Comparison of ENCODE assay signal across 24 mouse cellular contexts in the genomic region with DNA sequence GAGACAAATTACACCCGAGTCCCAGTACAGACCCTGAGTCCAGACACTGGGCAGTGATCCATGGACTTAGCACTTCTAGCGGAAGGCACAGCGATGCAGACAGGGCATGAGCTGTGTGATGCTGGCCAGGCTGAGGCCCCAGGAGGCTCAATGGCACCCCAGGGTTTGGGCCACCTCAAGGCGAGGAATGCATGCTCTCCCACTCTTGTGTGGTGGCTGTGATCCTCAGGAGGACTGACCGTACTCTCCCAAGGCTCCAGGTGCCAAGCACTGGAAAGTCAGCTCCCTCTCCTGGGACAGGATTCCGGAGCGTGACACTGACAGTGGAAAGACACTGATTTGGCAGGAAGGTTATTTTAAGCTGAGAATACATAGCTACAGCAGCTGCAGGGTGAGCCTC.
"Had no signal": no experiment of that assay in that cellular context is flagged by ENCODE, and none has a peak within 500 bp of the region (broad histone marks: within the 10 kb centered on the region; RNA-seq: fewer than 3 reads in every experiment).

No protein-coding gene starts in this region.

- H3K27ac ChIP-seq: gastrocnemius, adult 2 months; heart, adult 2 months; heart, embryonic 13.5 days; heart, embryonic 15.5 days; hindbrain, embryonic 14.5 days; intestine, embryonic 15.5 days; kidney, embryonic 15.5 days; layer of hippocampus, adult 2 months; left cerebral cortex, adult 2 months; liver, embryonic 13.5 days had no signal

- DNase-seq: gastrocnemius, adult 2 months; gastrocnemius, postnatal 10 days; gastrocnemius, postnatal 25 days; heart, adult 2 months; heart, postnatal 4 days; kidney, adult 2 months; kidney, adult 9 months; kidney, postnatal 10 days; kidney, postnatal 25 days; kidney, postnatal 4 days; liver; liver, embryonic 13.5 days had no signal

- H3K4me2 ChIP-seq: heart, embryonic 13.5 days; heart, embryonic 15.5 days; hindbrain, embryonic 14.5 days; intestine, embryonic 15.5 days; kidney, embryonic 15.5 days; limb, embryonic 12.5 days; liver, embryonic 11.5 days; liver, embryonic 13.5 days had no signal

- H3K9me3 ChIP-seq: heart, embryonic 13.5 days; heart, embryonic 15.5 days; intestine, embryonic 15.5 days; kidney, embryonic 15.5 days; limb, embryonic 10.5 days; limb, embryonic 12.5 days; liver, embryonic 13.5 days had no signal

- H3K36me3 ChIP-seq: heart, embryonic 13.5 days; heart, embryonic 15.5 days; intestine, embryonic 15.5 days; kidney, embryonic 15.5 days; limb, embryonic 10.5 days; limb, embryonic 12.5 days; liver, embryonic 13.5 days had no signal

- H3K27me3 ChIP-seq: intestine, embryonic 15.5 days; liver, embryonic 13.5 days had no signal

- H3K9ac ChIP-seq: heart, embryonic 13.5 days; heart, embryonic 15.5 days; hindbrain, embryonic 14.5 days; intestine, embryonic 15.5 days; kidney, embryonic 15.5 days; limb, embryonic 12.5 days; liver, embryonic 13.5 days had no signal

- H3K4me1 ChIP-seq: intestine, embryonic 15.5 days had no signal

- ATAC-seq: inflammation-experienced regulatory T-cells, adult 6 months; intestine, embryonic 15.5 days; intestine, postnatal 0 days had no signal

- H3K4me3 ChIP-seq: gastrocnemius, adult 2 months; heart, adult 2 months; heart, embryonic 13.5 days; heart, embryonic 15.5 days; intestine, embryonic 15.5 days; kidney, embryonic 15.5 days; layer of hippocampus, adult 2 months; left cerebral cortex, adult 2 months; limb, embryonic 10.5 days; limb, embryonic 12.5 days; liver, embryonic 13.5 days had no signal
